ENCODE assay signal across 28 mouse cellular contexts in genomic region chr10:116742189-116742588, GRCm38 (mm10).
DNase-seq lines count a peak whose midpoint lies in the region; ATAC-seq lines count a peak whose summit lies in the region.
"Had no signal": no experiment of that assay in that cellular context is flagged by ENCODE, and none has a peak within 500 bp of the region (broad histone marks: within the 10 kb centered on the region; RNA-seq: fewer than 3 reads in every experiment).

No protein-coding gene starts in this region.

- no peak for ATAC-seq in embryonic facial prominence, embryonic 14.5 days (ENCODE audit: low read depth)
- ATAC-seq: activated CD4-positive, CD25-positive, alpha-beta regulatory T cell, adult 4 months; CD4-positive, CD25-positive, alpha-beta regulatory T cell, adult 4 months; forebrain, embryonic 14.5 days; forebrain, postnatal 0 days; hindbrain, postnatal 0 days; inflammation-experienced regulatory T-cells, adult 6 months; intestine, postnatal 0 days had no signal

- peaks cover 28% of the 10 kb centered on the region for H3K4me1 ChIP-seq in embryonic facial prominence, embryonic 14.5 days (ENCODE audit: control insufficient read depth, insufficient read depth, low read length)
- peaks cover 25% of the 10 kb centered on the region for H3K4me1 ChIP-seq in limb, embryonic 10.5 days

- no peak overlapping the region for H3K4me3 ChIP-seq in embryonic facial prominence, embryonic 14.5 days (ENCODE audit: low read depth, low read length)
- no peak overlapping the region for H3K4me3 ChIP-seq in limb, embryonic 10.5 days
- H3K4me3 ChIP-seq: gastrocnemius, adult 2 months; heart, embryonic 12.5 days; heart, embryonic 15.5 days had no signal

- H3K9me3 ChIP-seq in embryonic facial prominence, embryonic 14.5 days (ENCODE audit: control insufficient read depth, low read length): no peaks in the 10 kb centered on the region
- H3K9me3 ChIP-seq in limb, embryonic 10.5 days (replicated peaks): no peaks in the 10 kb centered on the region
- H3K9me3 ChIP-seq: heart, embryonic 12.5 days; heart, embryonic 15.5 days had no signal

- no peak overlapping the region for H3K9ac ChIP-seq in embryonic facial prominence, embryonic 14.5 days (ENCODE audit: low read depth, low read length)
- H3K9ac ChIP-seq: forebrain, postnatal 0 days; heart, embryonic 12.5 days; heart, embryonic 15.5 days; hindbrain, embryonic 14.5 days had no signal

- 82% methylated on average over 8 of the region's 8 CpGs for WGBS in embryonic facial prominence, embryonic 14.5 days
- WGBS in limb, embryonic 10.5 days: 93% methylated on average over 8 of the region's 8 CpGs

- H3K27ac ChIP-seq in embryonic facial prominence, embryonic 14.5 days (replicated peaks; ENCODE audit: low read depth, low read length): peak overlapping the region; percentile 13; the same call in 1 of the 2 replicates
- peak overlapping the region; percentile 53; the same call in 1 of the 2 replicates for H3K27ac ChIP-seq in limb, embryonic 10.5 days
- H3K27ac ChIP-seq: gastrocnemius, adult 2 months; heart, embryonic 15.5 days; hindbrain, embryonic 14.5 days; hindbrain, postnatal 0 days had no signal

- no peaks in the 10 kb centered on the region for H3K27me3 ChIP-seq in embryonic facial prominence, embryonic 14.5 days (replicated peaks; ENCODE audit: control insufficient read depth, insufficient read depth, low read length)
- H3K27me3 ChIP-seq in limb, embryonic 10.5 days (ENCODE audit: low read depth, poor library complexity, severe bottlenecking): no peaks in the 10 kb centered on the region
- H3K27me3 ChIP-seq: heart, embryonic 12.5 days; heart, embryonic 15.5 days had no signal

- intact Hi-C loops in heart, postnatal 36 days (cut with DNase I): no loop called here

- no peaks in the 10 kb centered on the region for H3K36me3 ChIP-seq in embryonic facial prominence, embryonic 14.5 days (ENCODE audit: control insufficient read depth, insufficient read depth, low read length)
- H3K36me3 ChIP-seq in limb, embryonic 10.5 days: no peaks in the 10 kb centered on the region
- H3K36me3 ChIP-seq: heart, embryonic 12.5 days; heart, embryonic 15.5 days had no signal

- peak; percentile 92 for DNase-seq in A20 (ENCODE audit: low read depth, low spot score)
- DNase-seq in embryonic facial prominence, embryonic 14.5 days (ENCODE audit: low spot score): no peak
- DNase-seq in limb, embryonic 10.5 days (ENCODE audit: low spot score): no peak
- no peak for DNase-seq in gastrocnemius, postnatal 4 days (ENCODE audit: low spot score in 2 of 2)
- DNase-seq in heart, postnatal 36 days: no peak
- DNase-seq in right cerebral cortex, postnatal 14 days: no peak
- DNase-seq: adrenal gland, adult 8-10 months; adrenal gland, postnatal 25 days; cerebellum, adult 11-12 months; cerebellum, adult 8-10 months; cerebellum, postnatal 10 days; cerebellum, postnatal 36 days; embryo, embryonic 11 days; forebrain, postnatal 0 days; gastrocnemius, adult 2 months; gastrocnemius, postnatal 14 days; heart, adult 18-20 months; heart, postnatal 10 days; heart, postnatal 4 days had no signal

- H3K4me2 ChIP-seq in embryonic facial prominence, embryonic 14.5 days (ENCODE audit: low read depth, low read length): no peak overlapping the region
- H3K4me2 ChIP-seq: heart, embryonic 12.5 days; heart, embryonic 15.5 days; hindbrain, embryonic 14.5 days had no signal
